ENCODE assay signal across 1 mouse cellular context in the genomic region with DNA sequence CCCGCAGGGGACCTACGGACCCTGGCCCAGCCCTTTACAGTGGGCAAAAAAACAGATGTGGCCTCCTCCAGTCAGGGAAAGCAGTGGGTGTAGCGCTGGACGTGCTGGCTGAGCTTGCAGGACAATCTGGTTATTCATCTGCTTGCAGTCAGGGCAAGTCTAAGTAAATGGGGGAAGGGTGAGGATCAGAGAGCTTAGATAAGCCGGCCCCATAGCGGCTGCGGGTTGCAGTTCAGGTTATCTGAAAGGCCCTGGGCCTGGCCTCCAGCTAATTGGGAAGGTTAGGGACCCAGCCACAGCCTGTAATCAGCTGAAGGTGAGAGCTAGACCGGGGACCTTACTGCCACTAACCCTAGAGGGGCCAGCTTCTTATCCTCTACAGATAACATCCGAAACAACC.
A peak's percentile ranks its signal among the peaks of the same experiment; 100 is the strongest.
TF ChIP-seq lines count a peak whose summit lies in the region.

No protein-coding gene starts in this region.

TF ChIP-seq in MEL, 35 proteins besides CTCF, POLR2A, EP300 and RAD21:
- TF ChIP-seq MXI1 (IDR thresholded peaks at IDR 0.05; ENCODE audit: low read depth, low read length), result no peak
- TF ChIP-seq GATA1 (IDR thresholded peaks at IDR 0.05; ENCODE audit: low read depth, low read length), result peak; percentile 47
- TF ChIP-seq TCF12 (IDR thresholded peaks at IDR 0.05; ENCODE audit: low read depth, low read length), result peak; percentile 10; the same call in 1 of the 2 replicates
